8 mouse cellular contexts compared by ENCODE assay signal in genomic region chr6:83165026-83165606, GRCm38 (mm10). TPM values are rescaled to one million over a fixed set of nuclear protein-coding genes. Genes with fewer than 3 reads are reported as not detected.
A peak's percentile ranks its signal among the peaks of the same experiment; 100 is the strongest.
DNase-seq lines count a peak whose midpoint lies in the region; ATAC-seq and TF ChIP-seq lines count a peak whose summit lies in the region.

No protein-coding gene starts in this region.

- peak overlapping the region; percentile 84 for H3K4me2 ChIP-seq in limb, embryonic 13.5 days (replicated peaks)
- peak overlapping the region; percentile 79 for H3K4me2 ChIP-seq in stomach, embryonic 15.5 days

- H3K27ac ChIP-seq in spleen, adult 2 months (ENCODE audit: insufficient read depth, low read length) = no peak overlapping the region
- peak overlapping the region; percentile 56; the same call in 1 of the 2 replicates for H3K27ac ChIP-seq in limb, embryonic 13.5 days
- peak overlapping the region; percentile 71 for H3K27ac ChIP-seq in stomach, embryonic 15.5 days

- H3K4me3 ChIP-seq in spleen, adult 2 months (ENCODE audit: extremely low read depth, insufficient read depth, insufficient read length) = peak overlapping the region; percentile 86
- peak overlapping the region; percentile 78 for H3K4me3 ChIP-seq in limb, embryonic 13.5 days
- H3K4me3 ChIP-seq in stomach, embryonic 15.5 days (replicated peaks) = peak overlapping the region; percentile 97

- no peak for TF ChIP-seq CTCF in spleen, adult 2 months (IDR thresholded peaks at IDR 0.05; ENCODE audit: extremely low read depth, insufficient read depth, insufficient read length, insufficient replicate concordance)

- WGBS in spleen, adult 2 months = 3% methylated on average over 6 of the region's 6 CpGs
- WGBS in limb, embryonic 13.5 days = 6% methylated on average over 6 of the region's 6 CpGs
- 3% methylated on average over 6 of the region's 6 CpGs for WGBS in stomach, embryonic 15.5 days

- H3K4me1 ChIP-seq in spleen, adult 2 months (ENCODE audit: control insufficient read depth, insufficient read depth, insufficient read length) = peaks cover 3% of the 10 kb centered on the region; the same call in 1 of the 2 replicates
- H3K4me1 ChIP-seq in limb, embryonic 13.5 days = peaks cover 53% of the 10 kb centered on the region
- H3K4me1 ChIP-seq in stomach, embryonic 15.5 days = peaks cover 28% of the 10 kb centered on the region

- peak overlapping the region; percentile 64 for H3K9ac ChIP-seq in limb, embryonic 13.5 days
- H3K9ac ChIP-seq in stomach, embryonic 15.5 days = peak overlapping the region; percentile 23; the same call in 1 of the 2 replicates

- no peak for TF ChIP-seq POLR2A in spleen, adult 2 months (IDR thresholded peaks at IDR 0.05; ENCODE audit: low read depth, low read length)

- DNase-seq in spleen, adult 2 months (ENCODE audit: low read depth in 1 of 2, low spot score in 2 of 2) = no peak
- DNase-seq in spleen, postnatal 4 days (ENCODE audit: low spot score in 2 of 2) = no peak
- no peak for DNase-seq in retina, embryonic 14.5 days (ENCODE audit: low spot score)
- DNase-seq in adrenal gland, postnatal 25 days = no peak
- DNase-seq in c-Kit-positive CD71-positive TER-119-positive erythroid progenitor cells, embryonic 14.5 days (ENCODE audit: low spot score) = no peak

- no peaks in the 10 kb centered on the region for H3K9me3 ChIP-seq in limb, embryonic 13.5 days
- no peaks in the 10 kb centered on the region for H3K9me3 ChIP-seq in stomach, embryonic 15.5 days

- H3K36me3 ChIP-seq in spleen, adult 2 months (ENCODE audit: control insufficient read depth, insufficient read depth, low read length) = no peaks in the 10 kb centered on the region
- no peaks in the 10 kb centered on the region for H3K36me3 ChIP-seq in limb, embryonic 13.5 days
- no peaks in the 10 kb centered on the region for H3K36me3 ChIP-seq in stomach, embryonic 15.5 days

- peaks cover 7% of the 10 kb centered on the region for H3K27me3 ChIP-seq in spleen, adult 2 months (ENCODE audit: control insufficient read depth, insufficient read depth, low read length)
- peaks cover 29% of the 10 kb centered on the region for H3K27me3 ChIP-seq in limb, embryonic 13.5 days
- peaks cover 19% of the 10 kb centered on the region for H3K27me3 ChIP-seq in stomach, embryonic 15.5 days (replicated peaks)

- ATAC-seq in erythroid progenitor cell, adult 5-6 weeks (replicated peaks; ENCODE audit: low FRiP score, poor library complexity, severe bottlenecking) = peak; percentile 38
- peak; percentile 16; the same call in 1 of the 2 replicates for ATAC-seq in limb, embryonic 13.5 days (ENCODE audit: low FRiP score, low read depth)
- ATAC-seq in stomach, embryonic 15.5 days (ENCODE audit: insufficient read depth, low FRiP score, low read depth) = peak; percentile 3; the same call in 1 of the 2 replicates

RNA-seq across cellular contexts. Expression of gene Dctn1, which starts 0.6 kb away (rescaled TPM):
- 69.0 and 85.6 TPM in 2 replicates for polyA plus RNA-seq in spleen, adult 2 months (2012; rRNA removed)
- 27.7 and 33.5 TPM in 2 replicates for total RNA-seq in erythroid progenitor cell, adult 5-6 weeks (2015; ENCODE audit: low replicate concordance)
- 74.6 and 104 TPM in 2 replicates for total RNA-seq in erythroid progenitor cell, adult 5-6 weeks (2017; ENCODE audit: low replicate concordance)
- polyA plus RNA-seq in limb, embryonic 13.5 days (2015; fragmentation: Nextera tagmentation; extraction: Ambion mirVana) = 88.9 and 90.3 TPM in 2 replicates
- polyA plus RNA-seq in stomach, embryonic 15.5 days (2015; fragmentation: Nextera tagmentation; extraction: Ambion mirVana) = 84.7 and 86.1 TPM in 2 replicates
- 138 and 172 TPM in 2 replicates for total RNA-seq in adrenal gland, postnatal 25 days (2021)

RNA-seq across cellular contexts. Expression of gene 1700003E16Rik, which starts 8.9 kb away (rescaled TPM):
- 0.04 and 0.05 TPM in 2 replicates for polyA plus RNA-seq in spleen, adult 2 months (2012; rRNA removed)
- total RNA-seq in erythroid progenitor cell, adult 5-6 weeks (2015; ENCODE audit: low replicate concordance) = not detected in 2 replicates
- total RNA-seq in erythroid progenitor cell, adult 5-6 weeks (2017; ENCODE audit: low replicate concordance) = not detected in 2 replicates
- polyA plus RNA-seq in limb, embryonic 13.5 days (2015; fragmentation: Nextera tagmentation; extraction: Ambion mirVana) = 3.7 and 3.8 TPM in 2 replicates
- polyA plus RNA-seq in stomach, embryonic 15.5 days (2015; fragmentation: Nextera tagmentation; extraction: Ambion mirVana) = 2.3 and 2.7 TPM in 2 replicates
- total RNA-seq in adrenal gland, postnatal 25 days (2021) = 0.61 and 1.2 TPM in 2 replicates

RNA-seq across cellular contexts. Expression of gene Wdr54, which starts 8.9 kb away (rescaled TPM):
- polyA plus RNA-seq in spleen, adult 2 months (2012; rRNA removed) = 0.77 and 1.6 TPM in 2 replicates
- not detected in 2 replicates for total RNA-seq in erythroid progenitor cell, adult 5-6 weeks (2015; ENCODE audit: low replicate concordance)
- not detected in 2 replicates for total RNA-seq in erythroid progenitor cell, adult 5-6 weeks (2017; ENCODE audit: low replicate concordance)
- polyA plus RNA-seq in limb, embryonic 13.5 days (2015; fragmentation: Nextera tagmentation; extraction: Ambion mirVana) = 6.9 and 7.4 TPM in 2 replicates
- polyA plus RNA-seq in stomach, embryonic 15.5 days (2015; fragmentation: Nextera tagmentation; extraction: Ambion mirVana) = 3.6 and 5.1 TPM in 2 replicates
- total RNA-seq in adrenal gland, postnatal 25 days (2021) = 1.2 and 5.1 TPM in 2 replicates

RNA-seq across cellular contexts. Expression of gene Rtkn, which starts 29.9 kb away (rescaled TPM):
- 3.6 and 5.7 TPM in 2 replicates for polyA plus RNA-seq in spleen, adult 2 months (2012; rRNA removed)
- not detected in 2 replicates for total RNA-seq in erythroid progenitor cell, adult 5-6 weeks (2015; ENCODE audit: low replicate concordance)
- 0.30 TPM in 1 of 2 replicates, not detected in the other for total RNA-seq in erythroid progenitor cell, adult 5-6 weeks (2017; ENCODE audit: low replicate concordance)
- polyA plus RNA-seq in limb, embryonic 13.5 days (2015; fragmentation: Nextera tagmentation; extraction: Ambion mirVana) = 64.7 and 74.1 TPM in 2 replicates
- polyA plus RNA-seq in stomach, embryonic 15.5 days (2015; fragmentation: Nextera tagmentation; extraction: Ambion mirVana) = 31.3 and 31.9 TPM in 2 replicates
- total RNA-seq in adrenal gland, postnatal 25 days (2021) = 17.6 and 22.6 TPM in 2 replicates

RNA-seq across cellular contexts. Expression of gene Ino80b, which starts 39.9 kb away (rescaled TPM):
- 27.1 and 53.4 TPM in 2 replicates for polyA plus RNA-seq in spleen, adult 2 months (2012; rRNA removed)
- 5.8 and 7.5 TPM in 2 replicates for total RNA-seq in erythroid progenitor cell, adult 5-6 weeks (2015; ENCODE audit: low replicate concordance)
- 7.4 and 24.1 TPM in 2 replicates for total RNA-seq in erythroid progenitor cell, adult 5-6 weeks (2017; ENCODE audit: low replicate concordance)
- 12.4 and 12.8 TPM in 2 replicates for polyA plus RNA-seq in limb, embryonic 13.5 days (2015; fragmentation: Nextera tagmentation; extraction: Ambion mirVana)
- polyA plus RNA-seq in stomach, embryonic 15.5 days (2015; fragmentation: Nextera tagmentation; extraction: Ambion mirVana) = 11.3 and 11.4 TPM in 2 replicates
- total RNA-seq in adrenal gland, postnatal 25 days (2021) = 24.3 and 31.3 TPM in 2 replicates
